Mouse (Mus musculus) stomach, postnatal 0 days (tissue): Measurements from ENCODE around the gene Parp8. TPM values are rescaled to one million over a fixed set of nuclear protein-coding genes. Genes with fewer than 3 reads are reported as not detected.

Experiments
- ATAC-seq: fragments of 200-750 bp; cut with Nextera tagmentation; 2 replicates; pipeline ENCODE4 v1.8.0; 2017; ENCODE audit not compliant: low FRiP score, low TSS enrichment
- DNase-seq: peaks from one replicate; pipeline ENCODE4 v3.0.0-alpha.2; 2016; ENCODE audit warnings: low spot score
- H3K27ac ChIP-seq: fragments of 300-500 bp; sonication (generic); replicated peaks from 2 replicates; pipeline ENCODE4 v1.5.1; 2014; ENCODE audit warnings: mild to moderate bottlenecking, control low read depth
- H3K27me3 ChIP-seq: fragments of 300-500 bp; sonication (generic); 2 replicates; pipeline ENCODE4 v1.6.1; 2014; ENCODE audit warnings: low read length; ENCODE audit not compliant: control insufficient read depth, insufficient read depth
- H3K36me3 ChIP-seq: fragments of 300-500 bp; sonication (generic); 2 replicates; pipeline ENCODE4 v1.6.1; 2014; ENCODE audit warnings: low read length, mixed read lengths; ENCODE audit not compliant: control insufficient read depth, insufficient read depth
- H3K4me1 ChIP-seq: fragments of 300-500 bp; sonication (generic); replicated peaks from 2 replicates; pipeline ENCODE4 v1.6.1; 2014; ENCODE audit warnings: antibody characterized with exemption; ENCODE audit not compliant: control insufficient read depth, insufficient read depth
- H3K4me2 ChIP-seq: fragments of 300-500 bp; sonication (generic); replicated peaks from 2 replicates; pipeline ENCODE4 v1.6.1; 2014; ENCODE audit warnings: low read depth, mild to moderate bottlenecking, control low read depth, moderate library complexity
- H3K4me3 ChIP-seq: fragments of 300-500 bp; sonication (generic); 2 replicates; pipeline ENCODE4 v1.5.1; 2014; ENCODE audit warnings: low read depth, low read length, control low read depth
- H3K9ac ChIP-seq: fragments of 300-500 bp; sonication (generic); 2 replicates; pipeline ENCODE4 v1.6.1; 2014; ENCODE audit warnings: mild to moderate bottlenecking, low read length, control low read depth, mixed read lengths
- H3K9me3 ChIP-seq: fragments of 300-500 bp; sonication (generic); 2 replicates; pipeline ENCODE4 v1.6.1; 2016; ENCODE audit warnings: low read length; ENCODE audit not compliant: control insufficient read depth
- CTCF ChIP-seq: IDR thresholded peaks from 2 replicates; pipeline ENCODE4 v1.5.1; 2016; ENCODE audit warnings: antibody characterized with exemption, low read depth, mild to moderate bottlenecking, moderate library complexity
- EP300 ChIP-seq: optimal IDR thresholded peaks from 2 replicates; pipeline ENCODE3; 2016; ENCODE audit warnings: antibody characterized with exemption
- WGBS: fragments of 180-500 bp; shearing (Covaris S2); extraction: QIAGEN DNeasy Blood & Tissue Kit; methylation state at CpG from one replicate; pipeline ENCODE4 v1.1.7; 2014; 5-methylcytosine and 5-hydroxymethylcytosine counted together
- polyA plus RNA-seq: library from polyadenylated mRNA; unstranded; fragments of >200 nt; fragmentation: Nextera tagmentation; extraction: Ambion mirVana; gene quantifications from 2 replicates; pipeline ENCODE4 v1.2.1, GENCODE M21; 2015

Gene Parp8
- polyA plus RNA-seq, 1 experiment from 2014 or later: 6.1 TPM

DNA sequence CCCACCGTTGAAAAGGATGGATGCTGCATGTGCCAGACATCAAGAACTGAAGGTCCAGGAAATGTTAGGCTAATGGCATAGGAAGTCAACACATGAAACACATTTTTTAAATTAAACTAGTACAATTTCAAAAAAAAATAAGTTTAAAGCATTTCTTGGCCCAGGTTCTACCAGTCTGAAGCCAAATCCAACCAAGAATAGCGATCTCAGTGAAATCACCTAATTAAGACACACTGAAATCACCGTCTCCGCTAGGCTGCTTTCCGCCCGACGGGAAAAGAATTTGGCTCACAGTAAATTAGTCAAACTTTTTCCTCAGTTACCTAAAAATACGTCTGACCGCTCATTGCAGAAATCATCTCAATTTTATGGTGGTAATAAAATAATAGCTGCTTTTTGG, 13.3 kb downstream of the Parp8 start:
- H3K27ac ChIP-seq: no peak overlapping the region
- H3K9ac ChIP-seq: no peak overlapping the region
- no peak overlapping the region for H3K4me2 ChIP-seq
- H3K4me3 ChIP-seq: no peak overlapping the region
- H3K36me3 ChIP-seq: no peaks in the 10 kb centered on the region
- DNase-seq: no peak
- no peaks in the 10 kb centered on the region for H3K9me3 ChIP-seq
- TF ChIP-seq EP300 (no peak), CTCF (no peak)
- no peaks in the 10 kb centered on the region for H3K4me1 ChIP-seq
- no peak for ATAC-seq
- 91% methylated on average over 9 of the region's 9 CpGs for WGBS
- H3K27me3 ChIP-seq: no peaks in the 10 kb centered on the region

DNA sequence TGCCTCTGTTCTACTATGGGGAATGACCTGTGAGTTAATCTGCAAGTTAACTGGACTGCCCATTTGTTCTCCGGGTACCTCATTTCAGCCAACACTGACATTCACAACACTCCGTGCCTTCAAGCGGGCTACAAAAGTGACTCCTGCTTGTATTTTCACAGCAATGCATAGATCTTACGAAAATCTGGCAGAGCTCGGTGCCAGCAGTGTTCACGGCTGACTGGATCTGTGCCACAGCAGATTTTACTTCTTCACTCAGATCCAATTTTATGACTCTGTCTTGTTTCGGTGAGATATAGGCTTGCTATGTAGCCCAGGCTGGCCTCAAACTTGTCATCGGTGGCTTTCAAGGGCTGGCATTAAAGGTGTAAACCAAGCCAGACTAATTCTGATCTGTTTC, 15.2 kb downstream of the Parp8 start:
- TF ChIP-seq EP300 (no peak), CTCF (no peak)
- no peak overlapping the region for H3K4me3 ChIP-seq
- H3K9me3 ChIP-seq: no peaks in the 10 kb centered on the region
- H3K27ac ChIP-seq: no peak overlapping the region
- H3K4me2 ChIP-seq: no peak overlapping the region
- H3K27me3 ChIP-seq: no peaks in the 10 kb centered on the region
- ATAC-seq (no peak), DNase-seq (no peak)
- 74% methylated on average over 8 of the region's 8 CpGs for WGBS
- H3K9ac ChIP-seq: no peak overlapping the region
- H3K4me1 ChIP-seq: no peaks in the 10 kb centered on the region
- H3K36me3 ChIP-seq: no peaks in the 10 kb centered on the region

DNA sequence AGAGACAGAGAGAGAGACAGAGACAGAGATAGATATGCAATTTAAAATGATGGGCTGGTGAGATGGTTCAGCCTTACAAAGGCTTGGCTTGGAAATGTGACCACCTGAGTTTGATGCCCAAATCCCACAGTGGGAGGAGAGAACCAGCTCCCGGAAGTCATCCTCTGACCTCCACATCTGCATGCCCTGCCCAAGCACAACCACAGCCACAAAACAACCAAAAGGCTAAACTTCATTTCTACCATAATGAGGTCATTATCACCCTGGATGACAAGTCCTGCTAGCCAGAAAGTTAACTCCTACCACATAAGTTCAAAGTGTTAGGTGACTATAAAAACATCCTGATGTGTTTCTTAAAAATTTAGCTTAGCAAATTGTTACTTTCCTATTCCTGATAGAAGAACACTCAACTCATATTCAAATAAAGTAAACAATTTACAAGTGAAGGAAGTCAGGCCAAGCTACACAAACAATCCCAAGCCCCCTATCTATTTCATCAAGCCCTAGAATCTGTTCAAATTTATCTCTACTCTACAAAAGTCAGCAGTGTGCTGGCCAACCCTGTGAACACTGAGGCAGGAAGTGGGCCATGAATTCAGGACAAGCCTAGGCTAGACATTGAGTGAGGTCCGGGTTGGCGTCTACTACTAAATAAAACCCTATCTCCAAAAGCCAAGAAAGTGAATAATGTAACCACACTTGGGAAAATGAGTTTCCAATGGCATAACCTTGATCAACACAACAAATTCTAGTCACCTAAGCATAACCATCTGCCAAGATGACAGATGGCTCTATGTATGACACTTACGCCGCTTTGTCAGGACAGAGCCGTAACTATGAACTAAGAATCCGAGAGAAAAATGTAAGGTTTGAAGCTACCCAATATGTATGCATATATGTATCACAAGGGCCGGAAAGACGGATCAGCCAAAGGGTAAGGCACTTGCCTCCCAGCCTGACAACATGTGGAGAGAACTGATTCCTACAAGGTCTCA, 17.0 kb downstream of the Parp8 start:
- no peak for ATAC-seq

DNA sequence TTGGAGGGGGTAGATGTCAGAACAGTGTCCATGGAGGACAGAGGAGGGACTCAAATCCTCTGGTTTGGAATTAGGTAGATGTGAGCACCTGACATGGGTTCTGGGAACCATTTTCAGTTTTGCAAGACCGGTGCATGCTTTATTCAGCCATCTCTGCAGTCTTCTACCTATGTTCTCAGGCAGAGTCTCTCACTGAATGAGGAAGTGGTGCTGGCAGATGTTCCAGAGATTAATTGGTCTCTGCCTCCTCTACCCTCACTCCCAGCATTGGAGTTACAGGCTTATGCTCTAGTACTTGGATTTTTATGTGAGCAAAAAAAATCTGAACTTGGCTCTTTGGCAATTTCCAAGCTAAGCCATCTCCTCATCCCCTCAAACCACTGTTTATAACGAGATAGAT, 17.8 kb downstream of the Parp8 start:
- H3K27me3 ChIP-seq: no peaks in the 10 kb centered on the region
- no peaks in the 10 kb centered on the region for H3K36me3 ChIP-seq
- TF ChIP-seq CTCF: no peak
- TF ChIP-seq EP300: no peak
- H3K4me1 ChIP-seq: no peaks in the 10 kb centered on the region
- 82% methylated on average over 2 of the region's 2 CpGs for WGBS
- no peaks in the 10 kb centered on the region for H3K9me3 ChIP-seq
- H3K27ac ChIP-seq: no peak overlapping the region
- no peak overlapping the region for H3K4me2 ChIP-seq
- no peak overlapping the region for H3K9ac ChIP-seq
- no peak overlapping the region for H3K4me3 ChIP-seq
- no peak for ATAC-seq
- no peak for DNase-seq

More for the DNA sequence above, 17.0 kb downstream of the Parp8 start:
- H3K9me3 ChIP-seq: no peaks in the 10 kb centered on the region
- no peaks in the 10 kb centered on the region for H3K36me3 ChIP-seq
- 91% methylated on average over 9 of the region's 9 CpGs for WGBS
- H3K4me1 ChIP-seq: no peaks in the 10 kb centered on the region
- no peak overlapping the region for H3K4me2 ChIP-seq
- H3K27me3 ChIP-seq: no peaks in the 10 kb centered on the region
- H3K27ac ChIP-seq: no peak overlapping the region
- no peak for DNase-seq
- no peak overlapping the region for H3K9ac ChIP-seq
- TF ChIP-seq CTCF (no peak), EP300 (no peak)
- H3K4me3 ChIP-seq: no peak overlapping the region

DNA sequence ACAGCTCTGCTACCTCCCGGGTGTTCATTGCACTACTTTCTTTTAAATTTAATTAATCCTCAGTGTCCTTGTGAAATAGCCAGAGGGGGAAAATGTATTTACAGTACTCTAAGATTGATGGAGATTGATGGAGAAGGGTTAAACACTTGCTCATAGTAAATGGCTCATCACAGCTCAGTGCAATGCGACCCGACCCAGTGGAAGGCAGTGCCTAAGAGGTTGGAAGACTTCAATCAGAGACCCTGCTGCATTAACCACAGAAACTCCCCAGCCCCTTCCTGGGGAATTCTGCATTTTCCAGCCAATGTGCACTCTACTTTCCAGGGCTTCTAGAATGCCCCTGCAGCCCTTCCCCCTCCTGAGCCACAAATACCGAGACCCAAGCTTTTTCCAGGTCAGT, 18.7 kb downstream of the Parp8 start:
- Histone ChIP-seq H3K9me3 (no peaks in the 10 kb centered on the region), H3K27ac (no peak overlapping the region), H3K4me3 (no peak overlapping the region), H3K4me2 (no peak overlapping the region), H3K9ac (no peak overlapping the region), H3K27me3 (no peaks in the 10 kb centered on the region), H3K36me3 (no peaks in the 10 kb centered on the region), H3K4me1 (no peaks in the 10 kb centered on the region)
- DNase-seq (no peak), ATAC-seq (no peak)
- TF ChIP-seq EP300 (no peak), CTCF (no peak)
- 28% methylated on average over 4 of the region's 4 CpGs for WGBS

DNA sequence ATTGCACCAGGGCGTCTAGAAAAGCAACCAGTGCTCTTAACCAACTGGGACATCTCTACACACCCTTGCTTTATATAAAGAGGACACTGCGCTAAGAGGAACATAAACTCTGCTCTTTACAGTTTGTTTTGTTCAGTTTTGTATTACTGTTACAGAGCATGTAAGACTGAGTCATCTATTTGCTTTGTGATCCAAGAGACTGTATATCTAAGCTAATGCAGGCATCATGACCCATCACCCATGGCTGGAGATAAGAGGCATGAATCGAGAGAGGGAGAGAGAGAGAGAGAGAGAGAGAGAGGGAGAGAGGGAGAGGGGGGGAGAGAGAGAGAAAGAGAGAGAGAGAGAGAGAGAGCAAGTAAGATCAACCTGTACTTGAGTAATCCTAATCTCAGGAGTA, 24.8 kb downstream of the Parp8 start:
- WGBS: 61% methylated on average over 3 of the region's 3 CpGs

More for the DNA sequence above, 24.8 kb downstream of the Parp8 start:
- Histone ChIP-seq H3K27ac (no peak overlapping the region), H3K4me3 (no peak overlapping the region), H3K9me3 (no peaks in the 10 kb centered on the region), H3K27me3 (no peaks in the 10 kb centered on the region), H3K4me1 (no peaks in the 10 kb centered on the region), H3K36me3 (no peaks in the 10 kb centered on the region), H3K9ac (no peak overlapping the region), H3K4me2 (no peak overlapping the region)
- TF ChIP-seq EP300: no peak
- ATAC-seq: no peak
- DNase-seq: no peak
